Mouse (Mus musculus) midbrain, embryonic 15.5 days (tissue): Measurements from ENCODE around the gene Ren1. TPM values are rescaled to one million over a fixed set of nuclear protein-coding genes. Genes with fewer than 3 reads are reported as not detected.
"Not testable (repeated sequence)": the region's sequence is repeated elsewhere in the genome, so short reads cannot be mapped to it uniquely, and the experiment has no call there.

ENCODE experiments used
- ATAC-seq: fragments of 200-750 bp; cut with Nextera tagmentation; replicated peaks from 2 replicates; pipeline ENCODE4 v1.8.0; 2017; ENCODE audit warnings: moderate TSS enrichment
- H3K27ac ChIP-seq: fragments of 300-500 bp; sonication (generic); 2 replicates; pipeline ENCODE4 v1.5.1; 2015; ENCODE audit warnings: mild to moderate bottlenecking, inconsistent platforms
- H3K27me3 ChIP-seq: fragments of 300-500 bp; sonication (generic); replicated peaks from 2 replicates; pipeline ENCODE4 v1.6.1; 2015; ENCODE audit warnings: inconsistent platforms
- H3K36me3 ChIP-seq: fragments of 300-500 bp; sonication (generic); replicated peaks from 2 replicates; pipeline ENCODE4 v1.6.1; 2015; ENCODE audit warnings: inconsistent platforms
- H3K4me1 ChIP-seq: fragments of 300-500 bp; sonication (generic); 2 replicates; pipeline ENCODE4 v1.6.1; 2015; ENCODE audit warnings: inconsistent platforms
- H3K4me2 ChIP-seq: fragments of 300-500 bp; sonication (generic); 2 replicates; pipeline ENCODE4 v1.6.1; 2015; ENCODE audit warnings: inconsistent platforms, mild to moderate bottlenecking, moderate library complexity
- H3K4me3 ChIP-seq: fragments of 300-500 bp; sonication (generic); 2 replicates; pipeline ENCODE4 v1.5.1; 2015; ENCODE audit warnings: mild to moderate bottlenecking, inconsistent platforms
- H3K9ac ChIP-seq: fragments of 300-500 bp; sonication (generic); 2 replicates; pipeline ENCODE4 v1.6.1; 2015; ENCODE audit warnings: mild to moderate bottlenecking, inconsistent platforms
- H3K9me3 ChIP-seq: fragments of 300-500 bp; sonication (generic); 2 replicates; pipeline ENCODE4 v1.6.1; 2016; ENCODE audit warnings: inconsistent platforms
- WGBS: fragments of 180-500 bp; shearing (Covaris S2); methylation state at CpG from one replicate; pipeline ENCODE4 v1.1.7; 2015; ENCODE audit warnings: mixed read lengths; 5-methylcytosine and 5-hydroxymethylcytosine counted together
- polyA plus RNA-seq: library from polyadenylated mRNA; unstranded; fragments of >200 nt; fragmentation: Nextera tagmentation; extraction: Ambion mirVana; gene quantifications from 2 replicates; pipeline ENCODE4 v1.2.1, GENCODE M21; 2015

Gene Ren1
- polyA plus RNA-seq, 1 experiment from 2014 or later, result not detected

- no peaks in the 10 kb centered on the region for H3K36me3 ChIP-seq
- H3K4me2 ChIP-seq, result no peak overlapping the region
- H3K4me3 ChIP-seq, result no peak overlapping the region
- 0 out of 2 replicates have a peak, but pooled peaks have one; percentile 28 for ATAC-seq
- WGBS, result 48% methylated on average over 5 of the region's 5 CpGs
- no peaks in the 10 kb centered on the region for H3K27me3 ChIP-seq
- no peak overlapping the region for H3K9ac ChIP-seq
- H3K27ac ChIP-seq, result no peak overlapping the region
- H3K9me3 ChIP-seq, result no peaks in the 10 kb centered on the region
- peaks cover 2% of the 10 kb centered on the region; the same call in 1 of the 2 replicates for H3K4me1 ChIP-seq
These were observed 27.0 kb upstream of the Ren1 start for GRCm38 (mm10) chr1:133323333-133323732.

DNA sequence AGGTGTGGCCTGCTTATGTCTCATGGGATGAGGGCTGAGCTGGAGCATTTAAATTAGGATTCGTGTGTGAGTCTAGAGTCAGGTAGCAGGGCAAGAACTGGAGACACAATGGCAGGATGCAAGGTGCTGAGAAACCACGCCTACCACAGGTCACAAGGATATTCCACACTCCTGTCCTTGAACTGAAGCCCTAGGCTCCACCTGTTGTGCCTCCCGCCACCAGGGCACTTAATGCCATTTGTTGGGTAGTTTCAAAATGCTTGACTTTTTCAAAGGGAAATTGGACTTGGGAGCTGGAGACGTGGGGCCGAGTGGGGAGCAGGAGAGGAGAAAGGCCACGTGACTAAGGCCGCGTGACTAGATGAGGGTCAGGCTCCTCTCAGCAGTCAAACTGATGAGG is 24.4 kb upstream of the Ren1 start:
- H3K4me2 ChIP-seq, result no peak overlapping the region
- no peaks in the 10 kb centered on the region for H3K9me3 ChIP-seq
- no peaks in the 10 kb centered on the region for H3K36me3 ChIP-seq
- 90% methylated on average over 8 of the region's 8 CpGs for WGBS
- no peak overlapping the region for H3K9ac ChIP-seq
- no peak for ATAC-seq
- H3K4me3 ChIP-seq, result no peak overlapping the region
- no peak overlapping the region for H3K27ac ChIP-seq
- no peaks in the 10 kb centered on the region for H3K27me3 ChIP-seq
- H3K4me1 ChIP-seq, result peaks cover 22% of the 10 kb centered on the region

- no peak overlapping the region for H3K4me2 ChIP-seq
- no peak overlapping the region for H3K4me3 ChIP-seq
- 63% methylated on average over 5 of the region's 5 CpGs for WGBS
- no peaks in the 10 kb centered on the region for H3K27me3 ChIP-seq
- no peaks in the 10 kb centered on the region for H3K9me3 ChIP-seq
- ATAC-seq, result no peak
- H3K27ac ChIP-seq, result no peak overlapping the region
- H3K36me3 ChIP-seq, result no peaks in the 10 kb centered on the region
- peaks cover 32% of the 10 kb centered on the region for H3K4me1 ChIP-seq
- no peak overlapping the region for H3K9ac ChIP-seq
These were observed 23.2 kb upstream of the Ren1 start for GRCm38 (mm10) chr1:133327094-133327493.

GRCm38 (mm10) chr1:133328299-133328795 is 22.0 kb upstream of the Ren1 start:
- Histone ChIP-seq H3K36me3 (no peaks in the 10 kb centered on the region), H3K4me1 (peaks cover 32% of the 10 kb centered on the region), H3K9ac (no peak overlapping the region), H3K27ac (no peak overlapping the region), H3K27me3 (no peaks in the 10 kb centered on the region), H3K4me3 (no peak overlapping the region), H3K9me3 (no peaks in the 10 kb centered on the region), H3K4me2 (no peak overlapping the region)
- no peak for ATAC-seq
- WGBS, result 44% methylated on average over 6 of the region's 6 CpGs

- peak overlapping the region; percentile 48 for H3K4me2 ChIP-seq
- peak overlapping the region; percentile 23 for H3K4me3 ChIP-seq
- ATAC-seq, result no peak
- H3K9ac ChIP-seq, result peak overlapping the region; percentile 11; the same call in 1 of the 2 replicates
- H3K27me3 ChIP-seq, result no peaks in the 10 kb centered on the region
- 8% methylated on average over 34 of the region's 34 CpGs for WGBS
- H3K4me1 ChIP-seq, result peaks cover 32% of the 10 kb centered on the region
- no peaks in the 10 kb centered on the region for H3K9me3 ChIP-seq
- H3K36me3 ChIP-seq, result no peaks in the 10 kb centered on the region
- no peak overlapping the region for H3K27ac ChIP-seq
These were observed 21.2 kb upstream of the Ren1 start for GRCm38 (mm10) chr1:133328896-133329637.

DNA sequence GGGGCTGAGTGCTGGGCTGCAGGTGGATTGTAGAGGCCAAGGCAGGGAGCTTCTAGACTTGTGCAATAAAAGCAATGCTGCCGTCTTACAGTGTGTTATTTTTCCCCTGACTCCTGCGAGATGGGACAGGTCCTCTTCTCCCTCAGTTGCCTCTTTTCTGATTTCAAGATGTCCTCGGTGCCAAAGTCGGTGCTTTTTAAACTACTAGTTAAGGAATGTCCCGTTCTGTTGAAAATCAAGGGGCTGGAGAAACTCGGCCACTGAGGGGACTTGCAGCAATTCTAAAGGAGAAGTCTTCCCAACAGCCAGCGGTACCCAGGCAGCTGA is 20.7 kb upstream of the Ren1 start:
- H3K36me3 ChIP-seq, result no peaks in the 10 kb centered on the region

GRCm38 (mm10) chr1:133331142-133331541 is 19.2 kb upstream of the Ren1 start:
- Histone ChIP-seq H3K4me2 (peak overlapping the region; percentile 1; the same call in 1 of the 2 replicates), H3K4me3 (no peak overlapping the region), H3K4me1 (peaks cover 32% of the 10 kb centered on the region), H3K27me3 (no peaks in the 10 kb centered on the region), H3K27ac (peak overlapping the region; percentile 52), H3K36me3 (no peaks in the 10 kb centered on the region), H3K9me3 (no peaks in the 10 kb centered on the region), H3K9ac (no peak overlapping the region)
- ATAC-seq, result peak; percentile 84
- WGBS, result 23% methylated on average over 3 of the region's 3 CpGs

More for the DNA sequence above, 20.7 kb upstream of the Ren1 start:
- 21% methylated on average over 7 of the region's 7 CpGs for WGBS
- H3K27me3 ChIP-seq, result no peaks in the 10 kb centered on the region
- ATAC-seq, result no peak
- no peak overlapping the region for H3K27ac ChIP-seq
- H3K4me2 ChIP-seq, result peak overlapping the region; percentile 48
- no peak overlapping the region for H3K9ac ChIP-seq
- peak overlapping the region; percentile 23 for H3K4me3 ChIP-seq
- peaks cover 32% of the 10 kb centered on the region for H3K4me1 ChIP-seq
- no peaks in the 10 kb centered on the region for H3K9me3 ChIP-seq

GRCm38 (mm10) chr1:133332656-133333430 is 17.5 kb upstream of the Ren1 start:
- 89% methylated on average over 11 of the region's 11 CpGs for WGBS
- ATAC-seq, result no peak
- Histone ChIP-seq H3K9ac (no peak overlapping the region), H3K4me1 (peaks cover 32% of the 10 kb centered on the region), H3K27ac (no peak overlapping the region), H3K4me2 (no peak overlapping the region), H3K9me3 (no peaks in the 10 kb centered on the region), H3K27me3 (no peaks in the 10 kb centered on the region), H3K4me3 (no peak overlapping the region), H3K36me3 (no peaks in the 10 kb centered on the region)

DNA sequence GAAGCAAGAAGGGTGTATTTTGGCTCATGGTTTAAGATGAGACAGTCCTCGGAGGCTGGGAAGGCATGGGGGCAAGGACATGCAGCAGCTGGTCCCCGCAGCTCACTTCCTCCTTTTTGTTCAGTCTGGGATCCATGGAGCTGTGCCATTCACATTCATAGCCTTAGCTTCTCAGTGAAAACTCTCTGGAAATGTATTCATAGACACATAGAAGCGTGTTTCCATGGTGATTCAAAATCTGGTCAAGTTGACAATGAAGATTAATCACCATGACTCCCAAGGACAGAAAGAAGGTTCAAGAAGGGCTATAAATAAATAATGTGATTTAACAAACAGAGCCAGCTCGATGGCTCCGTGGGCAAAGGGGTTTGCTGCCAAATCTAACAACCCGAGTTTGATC is 16.4 kb upstream of the Ren1 start:
- H3K9me3 ChIP-seq, result no peaks in the 10 kb centered on the region
- no peaks in the 10 kb centered on the region for H3K27me3 ChIP-seq
- 32% methylated on average over 6 of the region's 6 CpGs for WGBS
- H3K4me2 ChIP-seq, result no peak overlapping the region
- no peaks in the 10 kb centered on the region for H3K36me3 ChIP-seq
- no peak overlapping the region for H3K9ac ChIP-seq
- peaks cover 23% of the 10 kb centered on the region for H3K4me1 ChIP-seq
- no peak overlapping the region for H3K27ac ChIP-seq
- H3K4me3 ChIP-seq, result no peak overlapping the region
- no peak for ATAC-seq

- not testable (repeated sequence) for H3K4me3 ChIP-seq, ATAC-seq, H3K9me3 ChIP-seq, H3K4me1 ChIP-seq, H3K27me3 ChIP-seq, H3K27ac ChIP-seq, H3K9ac ChIP-seq, H3K4me2 ChIP-seq, H3K36me3 ChIP-seq
- 67% methylated on average over 1 of the region's 1 CpGs for WGBS
These were observed 9.9 kb upstream of the Ren1 start for GRCm38 (mm10) chr1:133340403-133340802.

DNA sequence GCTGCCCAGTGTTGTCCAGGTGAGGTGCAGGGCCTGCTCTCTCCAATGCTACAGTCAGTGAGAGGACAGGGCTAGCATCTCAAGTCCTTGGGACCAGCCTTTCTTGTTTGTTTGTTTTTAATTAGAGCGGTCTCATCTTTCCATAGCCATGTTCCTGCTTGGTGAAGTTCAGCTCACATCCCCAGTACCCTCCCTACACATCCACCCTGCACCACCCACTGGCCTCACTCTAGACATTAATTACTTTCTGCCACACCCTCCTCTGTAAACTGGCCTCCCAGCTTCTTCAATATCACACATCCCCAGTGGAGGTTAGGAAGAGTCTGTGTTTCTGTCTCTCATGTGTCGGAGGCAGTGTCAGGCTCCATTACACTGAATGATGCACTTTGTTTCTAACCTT is 6.0 kb upstream of the Ren1 start:
- Histone ChIP-seq H3K27ac (no peak overlapping the region), H3K4me3 (no peak overlapping the region), H3K9me3 (no peaks in the 10 kb centered on the region), H3K36me3 (no peaks in the 10 kb centered on the region), H3K4me2 (no peak overlapping the region), H3K9ac (no peak overlapping the region), H3K4me1 (no peaks in the 10 kb centered on the region), H3K27me3 (no peaks in the 10 kb centered on the region)
- no peak for ATAC-seq
- 91% methylated on average over 2 of the region's 2 CpGs for WGBS

DNA sequence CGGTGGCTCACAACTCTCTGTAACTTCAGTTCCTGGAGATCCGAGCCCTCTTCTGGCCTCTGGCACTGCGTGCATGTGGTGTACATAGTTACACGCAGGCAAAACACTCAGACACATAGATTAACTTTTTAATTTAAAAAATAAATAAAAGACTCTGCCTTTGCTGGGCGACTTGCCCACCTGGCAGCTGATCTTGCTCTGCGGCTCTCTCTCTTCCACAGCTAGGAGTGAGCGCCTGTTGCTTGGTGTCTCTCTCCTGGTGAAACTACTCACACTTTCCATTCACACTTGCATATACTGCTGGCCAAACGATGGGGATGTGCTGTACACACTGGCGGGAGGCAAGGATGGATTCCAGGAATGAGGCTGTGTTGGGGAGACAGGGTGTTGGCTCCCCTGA is 3.8 kb upstream of the Ren1 start:
- H3K9ac ChIP-seq, result no peak overlapping the region
- H3K4me2 ChIP-seq, result no peak overlapping the region
- H3K9me3 ChIP-seq, result no peaks in the 10 kb centered on the region
- 85% methylated on average over 9 of the region's 9 CpGs for WGBS
- no peaks in the 10 kb centered on the region for H3K36me3 ChIP-seq
- H3K4me3 ChIP-seq, result no peak overlapping the region
- no peak overlapping the region for H3K27ac ChIP-seq
- no peaks in the 10 kb centered on the region for H3K27me3 ChIP-seq
- peaks cover 4% of the 10 kb centered on the region; the same call in 1 of the 2 replicates for H3K4me1 ChIP-seq
- no peak for ATAC-seq
